Mouse (Mus musculus): ENCODE measurements around the gene Svs5. TPM values are rescaled to one million over a fixed set of nuclear protein-coding genes. Genes with fewer than 3 reads are reported as not detected.

Svs5 gene
- polyA plus RNA-seq, 1 experiment, result not detected

DNA sequence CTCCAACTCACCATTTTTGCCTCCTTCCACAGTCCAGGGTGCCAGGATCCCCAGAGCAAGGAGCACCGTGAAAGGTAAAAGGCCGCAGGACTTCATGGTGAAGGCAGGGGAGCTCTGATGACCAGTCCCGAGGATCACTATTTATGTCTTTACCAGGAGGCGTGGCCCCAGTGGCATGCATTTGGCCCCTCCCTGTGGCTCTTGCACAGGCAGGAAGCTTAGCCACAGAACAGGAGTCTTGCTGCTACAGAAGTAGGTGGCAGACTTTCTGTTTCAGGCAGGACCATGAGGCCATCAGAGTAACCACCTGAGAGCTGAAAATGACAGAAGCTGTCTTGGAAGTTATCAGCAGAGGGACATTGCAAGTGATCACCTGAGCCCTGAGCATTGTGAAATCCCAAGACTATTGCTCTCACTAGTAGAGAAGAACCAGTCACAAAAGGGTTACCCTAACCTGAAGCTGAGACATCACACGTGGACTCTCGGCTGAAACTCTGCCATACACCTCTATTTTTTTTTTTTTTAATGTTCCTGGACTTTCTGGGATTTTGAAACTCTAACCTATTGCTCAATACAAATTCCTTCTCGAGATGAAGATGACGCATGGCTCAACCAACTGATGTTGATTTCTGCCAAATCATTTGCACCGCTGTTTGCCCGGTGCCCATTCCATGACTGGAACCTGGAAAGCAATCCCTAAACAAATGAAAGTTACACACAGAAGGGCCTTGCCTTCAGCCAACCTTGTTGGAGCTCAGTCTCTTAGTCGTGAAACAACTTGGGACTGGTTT lies 23.8 kb downstream of the Svs5 start:
- Histone ChIP-seq H3K27me3 (replicated peaks) (peaks cover 21% of the 10 kb centered on the region), H3K36me3 (replicated peaks; ENCODE audit: low read length) (peaks cover 2% of the 10 kb centered on the region), H3K4me3 (replicated peaks) (peak overlapping the region; percentile 47), H3K9me3 (peaks cover 18% of the 10 kb centered on the region), H3K4me1 (peaks cover 38% of the 10 kb centered on the region)
- TF ChIP-seq GATA1 (IDR thresholded peaks at IDR 0.05; ENCODE audit: borderline replicate concordance, low read length) (no peak), FLI1 (IDR thresholded peaks at IDR 0.05; ENCODE audit: low read length) (no peak)

DNA sequence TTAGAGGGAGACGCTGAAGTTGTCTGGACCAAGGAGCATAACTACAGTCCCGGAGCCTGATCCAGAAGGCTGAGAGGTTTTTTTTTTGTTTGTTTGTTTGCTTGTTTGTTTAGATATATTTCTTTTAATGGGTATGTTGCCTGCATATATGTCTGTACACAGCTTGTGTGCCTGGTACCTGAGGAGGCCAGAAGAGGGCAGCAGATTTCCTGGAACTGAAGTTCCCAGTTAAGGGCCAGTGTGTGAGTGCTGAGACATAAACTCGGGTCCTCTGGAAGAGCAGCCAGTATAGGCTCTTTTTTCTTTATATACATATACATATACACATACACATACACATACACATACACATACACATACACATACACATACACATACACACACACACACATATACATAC lies 25.8 kb downstream of the Svs5 start:
- Histone ChIP-seq H3K36me3 (replicated peaks; ENCODE audit: low read length) (peaks cover 2% of the 10 kb centered on the region), H3K27me3 (replicated peaks) (peaks cover 25% of the 10 kb centered on the region)

DNA sequence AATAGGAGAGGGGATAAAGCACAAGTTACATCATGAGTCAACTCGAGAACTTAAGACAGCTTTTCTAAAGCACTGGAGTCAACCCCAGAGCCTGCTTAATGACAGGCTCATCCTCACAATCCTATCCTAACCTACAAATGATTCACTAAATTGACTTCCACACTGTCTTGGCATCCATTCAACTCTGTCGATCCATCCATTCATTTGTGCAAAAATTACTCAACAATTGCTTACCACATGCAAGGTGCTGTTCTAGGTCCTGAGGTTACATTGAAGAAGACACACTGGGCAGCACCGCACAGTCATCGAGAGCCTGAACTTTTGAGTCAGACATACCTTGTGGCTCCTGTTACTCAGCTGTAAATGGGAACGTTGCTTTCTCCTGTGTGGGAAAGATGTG lies 26.5 kb downstream of the Svs5 start:
- Histone ChIP-seq H3K27me3 (replicated peaks) (peaks cover 20% of the 10 kb centered on the region), H3K9me3 (peaks cover 12% of the 10 kb centered on the region), H3K36me3 (replicated peaks; ENCODE audit: low read length) (peaks cover 2% of the 10 kb centered on the region), H3K4me3 (replicated peaks) (no peak overlapping the region), H3K4me1 (peaks cover 29% of the 10 kb centered on the region)
- no peak for TF ChIP-seq FLI1 (IDR thresholded peaks at IDR 0.05; ENCODE audit: low read length)
- TF ChIP-seq GATA1 (IDR thresholded peaks at IDR 0.05; ENCODE audit: borderline replicate concordance, low read length), result no peak

More for the DNA sequence above, 25.8 kb downstream of the Svs5 start:
- Histone ChIP-seq H3K4me3 (replicated peaks) (no peak overlapping the region), H3K4me1 (peaks cover 33% of the 10 kb centered on the region), H3K9me3 (peaks cover 18% of the 10 kb centered on the region)
- no peak for TF ChIP-seq FLI1 (IDR thresholded peaks at IDR 0.05; ENCODE audit: low read length)
- no peak for TF ChIP-seq GATA1 (IDR thresholded peaks at IDR 0.05; ENCODE audit: borderline replicate concordance, low read length)

DNA sequence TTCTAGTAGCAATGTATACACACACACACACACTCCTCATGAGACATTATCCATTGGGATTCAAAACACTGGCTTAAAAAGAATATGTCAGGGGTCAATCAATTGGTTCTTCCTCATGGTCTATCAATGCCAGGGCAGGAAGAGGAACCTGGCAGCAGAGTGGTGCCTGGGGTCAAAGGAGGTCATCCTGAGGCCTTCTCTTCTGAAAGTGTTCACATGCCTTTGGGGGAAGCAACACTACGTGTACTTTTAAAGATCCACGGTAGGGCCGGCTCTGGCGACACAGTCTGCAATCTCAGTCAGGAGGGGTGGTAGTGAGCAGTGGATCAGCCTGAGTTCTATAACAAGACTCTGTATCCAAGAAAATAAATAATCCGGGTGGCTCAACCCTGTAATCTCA lies 27.1 kb downstream of the Svs5 start:
- Histone ChIP-seq H3K9me3 (peaks cover 10% of the 10 kb centered on the region), H3K4me1 (peaks cover 29% of the 10 kb centered on the region), H3K36me3 (replicated peaks; ENCODE audit: low read length) (peaks cover 1% of the 10 kb centered on the region), H3K4me3 (replicated peaks) (no peak overlapping the region), H3K27me3 (replicated peaks) (peaks cover 17% of the 10 kb centered on the region)
- TF ChIP-seq GATA1 (IDR thresholded peaks at IDR 0.05; ENCODE audit: borderline replicate concordance, low read length), result no peak
- TF ChIP-seq FLI1 (IDR thresholded peaks at IDR 0.05; ENCODE audit: low read length), result no peak

DNA sequence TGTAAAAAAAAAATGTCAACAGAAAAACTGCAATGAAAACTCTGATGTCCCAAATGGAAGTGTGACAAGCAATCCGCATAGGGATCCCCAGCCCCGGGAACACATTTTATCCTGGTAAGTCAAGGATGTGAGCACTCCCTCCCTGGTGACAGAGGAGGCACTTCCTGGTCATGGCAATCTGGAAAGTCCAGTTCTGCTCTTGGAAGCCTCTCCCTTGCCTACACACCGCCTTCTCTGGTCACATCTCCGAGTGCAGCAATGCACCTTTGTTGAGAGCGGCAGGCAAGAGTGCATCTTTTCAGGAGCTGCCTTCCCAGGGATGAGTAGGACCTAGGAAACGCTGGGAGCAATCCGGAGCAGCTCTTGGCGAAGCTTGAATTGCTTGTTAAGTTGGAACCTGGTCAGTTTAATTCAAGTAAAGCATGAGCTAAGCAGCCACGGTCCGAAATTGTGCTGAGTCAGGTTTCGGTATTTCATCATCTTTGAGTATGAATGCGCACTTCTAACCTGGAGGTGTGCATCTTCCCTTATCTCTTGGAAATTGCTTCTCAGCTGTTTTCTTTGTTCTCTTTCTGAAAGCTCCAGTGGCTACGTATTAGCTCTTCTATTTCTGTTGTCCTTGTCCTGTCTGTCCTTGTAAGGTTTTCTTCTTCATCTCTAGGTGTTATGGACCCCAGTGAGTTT lies 28.6 kb downstream of the Svs5 start:
- Histone ChIP-seq H3K4me3 (replicated peaks) (no peak overlapping the region), H3K36me3 (replicated peaks; ENCODE audit: low read length) (no peaks in the 10 kb centered on the region), H3K27me3 (replicated peaks) (peaks cover 13% of the 10 kb centered on the region), H3K9me3 (peaks cover 2% of the 10 kb centered on the region; the same call in 1 of the 2 replicates), H3K4me1 (peaks cover 16% of the 10 kb centered on the region)
- TF ChIP-seq FLI1 (IDR thresholded peaks at IDR 0.05; ENCODE audit: low read length), result no peak
- TF ChIP-seq GATA1 (IDR thresholded peaks at IDR 0.05; ENCODE audit: borderline replicate concordance, low read length), result no peak

DNA sequence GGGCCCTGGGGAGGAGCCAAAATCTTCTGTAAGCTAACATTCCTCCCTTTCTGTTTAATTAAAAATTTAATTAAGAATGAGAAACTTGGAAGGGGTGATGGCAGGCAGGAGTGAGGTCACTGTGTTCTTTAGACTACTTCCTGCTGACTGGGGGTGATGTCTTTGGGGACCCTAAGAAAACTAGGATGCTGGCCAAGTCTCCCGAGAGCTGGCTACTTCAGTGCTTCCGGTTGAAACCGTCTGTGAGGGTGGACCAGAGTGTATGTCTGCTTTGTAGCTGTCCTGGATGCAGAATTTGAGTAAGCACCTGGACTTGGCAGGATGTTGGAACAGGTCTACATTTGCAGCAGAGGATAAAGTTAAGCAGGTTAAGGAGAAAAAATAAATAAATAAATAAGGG lies 34.4 kb downstream of the Svs5 start:
- Histone ChIP-seq H3K4me1 (peaks cover 7% of the 10 kb centered on the region), H3K27me3 (replicated peaks) (peaks cover 21% of the 10 kb centered on the region), H3K4me3 (replicated peaks) (no peak overlapping the region), H3K9me3 (peaks cover 3% of the 10 kb centered on the region; the same call in 1 of the 2 replicates), H3K36me3 (replicated peaks; ENCODE audit: low read length) (no peaks in the 10 kb centered on the region)
- TF ChIP-seq GATA1 (IDR thresholded peaks at IDR 0.05; ENCODE audit: borderline replicate concordance, low read length) (no peak), FLI1 (IDR thresholded peaks at IDR 0.05; ENCODE audit: low read length) (no peak)

DNA sequence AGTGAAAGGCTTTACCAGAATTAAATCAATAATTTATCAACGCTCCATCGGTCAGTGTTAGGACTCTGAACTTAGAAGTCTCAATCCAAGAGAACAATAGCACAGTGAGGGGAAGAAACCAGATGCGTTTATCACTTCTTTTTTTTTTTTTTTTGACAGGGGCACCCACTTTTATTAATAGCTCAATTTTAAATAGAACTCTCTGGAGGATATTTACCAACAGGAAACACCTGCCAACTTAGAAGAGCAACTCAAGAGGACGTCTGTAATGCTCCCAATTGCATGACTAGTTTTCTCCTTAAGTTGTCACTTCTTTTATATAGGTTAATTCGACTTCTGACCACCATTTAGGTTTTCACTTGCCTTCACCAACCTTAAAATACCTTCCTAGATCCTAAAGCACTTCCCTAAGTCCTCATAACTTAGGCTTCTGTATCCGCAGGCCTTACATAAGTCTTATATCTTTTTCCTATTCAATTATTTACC lies 36.1 kb downstream of the Svs5 start:
- H3K4me3 ChIP-seq (replicated peaks), result no peak overlapping the region
- no peaks in the 10 kb centered on the region for H3K36me3 ChIP-seq (replicated peaks; ENCODE audit: low read length)
- H3K27me3 ChIP-seq (replicated peaks), result peaks cover 25% of the 10 kb centered on the region
- H3K9me3 ChIP-seq, result peaks cover 3% of the 10 kb centered on the region; the same call in 1 of the 2 replicates
- peaks cover 20% of the 10 kb centered on the region for H3K4me1 ChIP-seq
- TF ChIP-seq GATA1 (IDR thresholded peaks at IDR 0.05; ENCODE audit: borderline replicate concordance, low read length) (no peak), FLI1 (IDR thresholded peaks at IDR 0.05; ENCODE audit: low read length) (no peak)

DNA sequence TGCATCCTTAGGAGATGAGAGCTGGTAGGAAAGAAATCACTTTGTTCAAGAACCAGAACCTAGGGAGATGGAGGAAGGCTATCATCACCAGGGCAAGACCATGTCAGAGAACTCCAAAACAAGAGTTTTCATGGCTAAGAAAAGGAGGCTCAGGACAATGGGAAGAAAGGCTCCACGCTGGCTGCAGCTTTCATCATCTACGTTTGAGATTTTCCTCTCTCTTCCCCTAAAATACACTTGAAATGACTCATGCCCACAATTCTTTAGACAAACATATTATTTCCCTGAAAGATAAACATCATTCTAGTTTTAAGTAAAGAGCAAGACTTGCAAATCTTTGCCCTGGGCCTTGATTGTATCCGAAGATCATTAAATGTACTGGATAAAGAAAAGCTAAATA lies 38.8 kb downstream of the Svs5 start:
- Histone ChIP-seq H3K9me3 (peaks cover 3% of the 10 kb centered on the region; the same call in 1 of the 2 replicates), H3K4me1 (peaks cover 20% of the 10 kb centered on the region), H3K27me3 (replicated peaks) (peaks cover 32% of the 10 kb centered on the region), H3K4me3 (replicated peaks) (no peak overlapping the region), H3K36me3 (replicated peaks; ENCODE audit: low read length) (no peaks in the 10 kb centered on the region)
- TF ChIP-seq FLI1 (IDR thresholded peaks at IDR 0.05; ENCODE audit: low read length) (no peak), GATA1 (IDR thresholded peaks at IDR 0.05; ENCODE audit: borderline replicate concordance, low read length) (no peak)

DNA sequence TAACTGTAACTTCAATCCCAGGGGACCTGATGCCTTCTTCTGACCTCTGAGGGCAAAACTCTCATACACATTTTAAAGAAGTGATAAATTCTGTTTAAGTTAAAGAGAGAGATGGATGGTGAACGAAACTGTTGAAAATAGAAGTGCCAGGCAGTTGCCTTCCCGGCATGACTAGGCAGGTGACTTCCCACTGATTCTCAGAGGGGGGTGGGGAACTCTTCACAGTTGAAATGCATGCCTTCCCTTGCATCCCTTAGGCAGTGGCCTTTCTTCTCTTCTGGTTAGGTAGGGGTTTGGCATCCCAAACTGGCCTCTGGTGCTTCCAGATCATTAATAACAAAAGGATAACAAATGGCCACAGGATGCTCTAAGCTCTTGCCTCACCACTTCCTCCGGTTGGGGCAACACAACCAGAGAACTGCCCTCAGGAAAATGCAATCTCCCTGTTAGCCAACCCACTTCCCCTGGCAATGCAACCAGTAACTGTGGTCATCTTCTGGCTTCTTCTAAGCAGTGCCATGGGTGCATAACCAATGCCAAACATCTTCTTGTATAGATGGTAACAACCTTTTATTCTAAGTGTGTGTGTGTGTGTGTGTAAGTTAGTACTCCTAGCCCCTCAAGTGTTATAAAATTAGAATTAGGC lies 40.0 kb downstream of the Svs5 start:
- H3K27me3 ChIP-seq (replicated peaks), result peaks cover 38% of the 10 kb centered on the region
- no peaks in the 10 kb centered on the region for H3K36me3 ChIP-seq (replicated peaks; ENCODE audit: low read length)
- H3K4me3 ChIP-seq (replicated peaks), result peak overlapping the region; percentile 8
- H3K9me3 ChIP-seq, result peaks cover 3% of the 10 kb centered on the region; the same call in 1 of the 2 replicates
- peaks cover 20% of the 10 kb centered on the region for H3K4me1 ChIP-seq
- no peak for TF ChIP-seq GATA1 (IDR thresholded peaks at IDR 0.05; ENCODE audit: borderline replicate concordance, low read length)
- TF ChIP-seq FLI1 (IDR thresholded peaks at IDR 0.05; ENCODE audit: low read length), result no peak

All from megakaryocyte, embryonic 14.5 days (primary cell).